Mouse (Mus musculus) intestine, embryonic 14.5 days (tissue): Measurements from ENCODE around the gene Kif9. TPM values are rescaled to one million over a fixed set of nuclear protein-coding genes. Genes with fewer than 3 reads are reported as not detected.

Source experiments
- ATAC-seq: fragments of 200-750 bp; cut with Nextera tagmentation; replicated peaks from 2 replicates; pipeline ENCODE4 v1.8.0; 2017; ENCODE audit warnings: low read depth, moderate number of reproducible peaks, moderate TSS enrichment, moderate library complexity; ENCODE audit not compliant: low FRiP score, low TSS enrichment
- DNase-seq: peaks from one replicate; pipeline ENCODE4 v3.0.0-alpha.2; 2018; ENCODE audit warnings: low spot score
- H3K27ac ChIP-seq: fragments of 300-500 bp; sonication (generic); 2 replicates; pipeline ENCODE4 v1.5.1; 2014; ENCODE audit warnings: low read depth, mild to moderate bottlenecking, control low read depth
- H3K27me3 ChIP-seq: fragments of 300-500 bp; sonication (generic); replicated peaks from 2 replicates; pipeline ENCODE4 v1.6.1; 2014; ENCODE audit warnings: low read length, control low read depth; ENCODE audit not compliant: control insufficient read depth, insufficient read depth
- H3K36me3 ChIP-seq: fragments of 300-500 bp; sonication (generic); 2 replicates; pipeline ENCODE4 v1.6.1; 2014; ENCODE audit warnings: low read length, control low read depth; ENCODE audit not compliant: control insufficient read depth, insufficient read depth
- H3K4me1 ChIP-seq: fragments of 300-500 bp; sonication (generic); replicated peaks from 2 replicates; pipeline ENCODE4 v1.6.1; 2014; ENCODE audit warnings: low read length, control low read depth, mixed read lengths; ENCODE audit not compliant: control insufficient read depth, insufficient read depth
- H3K4me2 ChIP-seq: fragments of 300-500 bp; sonication (generic); 2 replicates; pipeline ENCODE4 v1.6.1; 2014; ENCODE audit warnings: low read length
- H3K4me3 ChIP-seq: fragments of 300-500 bp; sonication (generic); 2 replicates; pipeline ENCODE4 v1.5.1; 2014; ENCODE audit warnings: low read depth, low read length, control low read depth, mixed read lengths
- H3K9ac ChIP-seq: fragments of 300-500 bp; sonication (generic); 2 replicates; pipeline ENCODE4 v1.6.1; 2014; ENCODE audit warnings: mild to moderate bottlenecking, low read length
- H3K9me3 ChIP-seq: fragments of 300-500 bp; sonication (generic); 2 replicates; pipeline ENCODE4 v1.6.1; 2016; ENCODE audit warnings: low read length, control low read depth; ENCODE audit not compliant: control insufficient read depth
- polyA plus RNA-seq: library from polyadenylated mRNA; unstranded; fragments of >200 nt; fragmentation: Nextera tagmentation; extraction: Ambion mirVana; gene quantifications from 2 replicates; pipeline ENCODE4 v1.2.1, GENCODE M21; 2014

Gene Kif9
- polyA plus RNA-seq, 1 experiment from 2014 or later = 1.3 TPM

- Histone ChIP-seq H3K9me3 (no peaks in the 10 kb centered on the region), H3K27me3 (no peaks in the 10 kb centered on the region), H3K27ac (no peak overlapping the region), H3K4me2 (no peak overlapping the region), H3K36me3 (peaks cover 93% of the 10 kb centered on the region), H3K4me3 (no peak overlapping the region), H3K4me1 (no peaks in the 10 kb centered on the region), H3K9ac (no peak overlapping the region)
- ATAC-seq = no peak
- DNase-seq = no peak
Measured at GRCm38 (mm10) chr9:110568309-110568708, 91.6 kb downstream of the Kif9 start.

Other genes with a start within 250 kb of the Kif9 start
- 2.6 and 3.5 TPM in 2 replicates for gene Cspg5, start 233.2 kb upstream of the Kif9 start, polyA plus RNA-seq
- 26.8 and 30.1 TPM in 2 replicates for gene Elp6, start 171.8 kb upstream of the Kif9 start, polyA plus RNA-seq
- gene Scap, start 143.7 kb upstream of the Kif9 start, polyA plus RNA-seq = 28.0 and 28.7 TPM in 2 replicates
- gene Ptpn23, start 68.7 kb upstream of the Kif9 start, polyA plus RNA-seq = 17.6 and 18.7 TPM in 2 replicates
- 0.34 and 1.4 TPM in 2 replicates for gene Ngp, start 57.2 kb upstream of the Kif9 start, polyA plus RNA-seq
- gene Klhl18, start 264 bp upstream of the Kif9 start, polyA plus RNA-seq = 7.6 and 9.1 TPM in 2 replicates
- 49.7 and 55.2 TPM in 2 replicates for gene Setd2, start 55.6 kb downstream of the Kif9 start, polyA plus RNA-seq
- 21.9 and 23.4 TPM in 2 replicates for gene Nradd, start 147.5 kb downstream of the Kif9 start, polyA plus RNA-seq
- gene Nbeal2, start 177.2 kb downstream of the Kif9 start, polyA plus RNA-seq = 4.0 and 4.7 TPM in 2 replicates
- gene Ccdc12, start 179.5 kb downstream of the Kif9 start, polyA plus RNA-seq = 177 and 187 TPM in 2 replicates